21 mouse cellular contexts compared by ENCODE assay signal in the genomic region with DNA sequence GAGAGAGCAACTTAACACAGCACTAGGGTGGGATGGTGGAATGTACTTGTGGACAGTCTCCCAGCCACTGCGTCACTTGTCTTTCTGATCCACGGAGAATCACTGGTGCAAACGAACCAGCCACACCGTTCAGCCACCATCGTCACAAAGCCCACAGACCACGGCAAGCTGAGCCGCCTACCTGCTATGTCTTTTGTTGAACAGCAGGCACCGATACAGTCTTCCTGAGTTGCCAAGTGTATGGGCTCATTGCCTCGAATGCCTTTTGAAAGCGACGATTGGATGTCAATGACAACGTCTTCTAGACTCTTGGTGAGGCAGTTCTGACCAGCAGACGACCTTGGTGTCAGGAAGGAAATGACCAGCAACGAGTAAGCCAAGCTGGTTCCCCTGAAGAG. TPM values are rescaled to one million over a fixed set of nuclear protein-coding genes. Genes with fewer than 3 reads are reported as not detected.
DNase-seq lines count a peak whose midpoint lies in the region; ATAC-seq and TF ChIP-seq lines count a peak whose summit lies in the region.
"Had no signal": no experiment of that assay in that cellular context is flagged by ENCODE, and none has a peak within 500 bp of the region (broad histone marks: within the 10 kb centered on the region; RNA-seq: fewer than 3 reads in every experiment).

No protein-coding gene starts in this region.

- no peak for TF ChIP-seq CTCF in layer of hippocampus, adult 2 months (conservative IDR thresholded peaks at IDR 0.05)

- ATAC-seq in midbrain, embryonic 13.5 days, result no peak
- ATAC-seq: CD4-positive, CD25-positive, alpha-beta regulatory T cell, adult 4 months; forebrain, embryonic 14.5 days; intestine, embryonic 15.5 days; midbrain, embryonic 16.5 days had no signal

- H3K4me1 ChIP-seq in midbrain, embryonic 13.5 days (replicated peaks), result no peaks in the 10 kb centered on the region
- H3K4me1 ChIP-seq: embryonic facial prominence, embryonic 13.5 days; hindbrain, embryonic 15.5 days; intestine, embryonic 15.5 days; lung, embryonic 15.5 days; neural tube, embryonic 15.5 days had no signal

- no peak overlapping the region for H3K4me2 ChIP-seq in midbrain, embryonic 13.5 days (replicated peaks)
- H3K4me2 ChIP-seq: embryonic facial prominence, embryonic 13.5 days; heart, embryonic 13.5 days; hindbrain, embryonic 15.5 days; intestine, embryonic 15.5 days; lung, embryonic 15.5 days; neural tube, embryonic 15.5 days had no signal

- peak overlapping the region; percentile 67 for H3K27ac ChIP-seq in layer of hippocampus, adult 2 months
- H3K27ac ChIP-seq in midbrain, embryonic 13.5 days, result no peak overlapping the region
- H3K27ac ChIP-seq: embryonic facial prominence, embryonic 13.5 days; gastrocnemius, adult 2 months; heart, embryonic 13.5 days; hindbrain, embryonic 15.5 days; intestine, embryonic 15.5 days; liver, embryonic 14.5 days; lung, embryonic 15.5 days; neural tube, embryonic 15.5 days; stomach, postnatal 0 days had no signal

- no peaks in the 10 kb centered on the region for H3K36me3 ChIP-seq in midbrain, embryonic 13.5 days
- H3K36me3 ChIP-seq: embryonic facial prominence, embryonic 13.5 days; hindbrain, embryonic 15.5 days; intestine, embryonic 15.5 days; lung, embryonic 15.5 days; neural tube, embryonic 15.5 days had no signal

- no peak overlapping the region for H3K9ac ChIP-seq in midbrain, embryonic 13.5 days (replicated peaks)
- H3K9ac ChIP-seq: embryonic facial prominence, embryonic 13.5 days; heart, embryonic 13.5 days; hindbrain, embryonic 15.5 days; intestine, embryonic 15.5 days; liver, embryonic 14.5 days; lung, embryonic 15.5 days; neural tube, embryonic 15.5 days had no signal

- WGBS in midbrain, embryonic 13.5 days, result 84% methylated on average over 14 of the region's 14 CpGs

- no peaks in the 10 kb centered on the region for H3K9me3 ChIP-seq in midbrain, embryonic 13.5 days
- H3K9me3 ChIP-seq: embryonic facial prominence, embryonic 13.5 days; heart, embryonic 13.5 days; hindbrain, embryonic 15.5 days; intestine, embryonic 15.5 days; lung, embryonic 15.5 days; neural tube, embryonic 15.5 days had no signal

- H3K4me3 ChIP-seq in layer of hippocampus, adult 2 months, result no peak overlapping the region; the same call in 1 of the 2 replicates
- no peak overlapping the region for H3K4me3 ChIP-seq in midbrain, embryonic 13.5 days (replicated peaks)
- H3K4me3 ChIP-seq: embryonic facial prominence, embryonic 13.5 days; gastrocnemius, adult 2 months; heart, embryonic 13.5 days; hindbrain, embryonic 15.5 days; intestine, embryonic 15.5 days; lung, embryonic 15.5 days; neural tube, embryonic 15.5 days had no signal

- no peaks in the 10 kb centered on the region for H3K27me3 ChIP-seq in midbrain, embryonic 13.5 days
- H3K27me3 ChIP-seq: embryonic facial prominence, embryonic 13.5 days; heart, embryonic 13.5 days; hindbrain, embryonic 15.5 days; intestine, embryonic 15.5 days; lung, embryonic 15.5 days; neural tube, embryonic 15.5 days had no signal

- no peak for DNase-seq in layer of hippocampus, adult 2 months (ENCODE audit: low spot score in 2 of 2)
- no peak for DNase-seq in layer of hippocampus, postnatal 36 days
- peak; percentile 50 to 59 for DNase-seq in right cerebral cortex, adult 2 months (ENCODE audit: low spot score in 2 of 2)
- no peak for DNase-seq in right cerebral cortex, postnatal 4 days
- peak; percentile 33 for DNase-seq in R1 (ENCODE audit: low read depth, low spot score)
- no peak for DNase-seq in heart, postnatal 14 days
- DNase-seq: cerebellum, adult 9-11 months; heart, adult 11 months had no signal

- intact Hi-C loops in heart, postnatal 14 days (cut with DNase I), result no loop called here

RNA-seq across cellular contexts. Expression of a gene that starts 10.7 kb away (rescaled TPM):
- 1 to 10 TPM; 9.1 TPM for total RNA-seq in layer of hippocampus, adult 2 months (2021)
- 1 to 10 TPM; 8.0 to 8.1 TPM for total RNA-seq in layer of hippocampus, postnatal 36 days (2021)
- 1 to 10 TPM; 5.5 to 7.4 TPM for total RNA-seq in heart, postnatal 14 days (2021)
- 0.92 and 1.1 TPM in 2 replicates for polyA plus RNA-seq in midbrain, embryonic 13.5 days (2015; fragmentation: Nextera tagmentation; extraction: Ambion mirVana)

RNA-seq across cellular contexts. Expression of a gene that starts 17.8 kb away (rescaled TPM):
- total RNA-seq in layer of hippocampus, adult 2 months (2021), result 10 to 100 TPM; 36.3 to 40.7 TPM
- 10 to 100 TPM; 37.2 to 40.1 TPM for total RNA-seq in layer of hippocampus, postnatal 36 days (2021)
- total RNA-seq in heart, postnatal 14 days (2021), result 1 to 10 TPM; 9.1 to 9.9 TPM
- 46.9 and 48.6 TPM in 2 replicates for polyA plus RNA-seq in midbrain, embryonic 13.5 days (2015; fragmentation: Nextera tagmentation; extraction: Ambion mirVana)

RNA-seq across cellular contexts. Expression of a gene that starts 54.8 kb away (rescaled TPM):
- total RNA-seq in layer of hippocampus, adult 2 months (2021), result 10 to 100 TPM; 49.2 to 54.5 TPM
- 10 to 100 TPM; 50.5 to 54.8 TPM for total RNA-seq in layer of hippocampus, postnatal 36 days (2021)
- total RNA-seq in heart, postnatal 14 days (2021), result 10 to 100 TPM; 56.1 to 62.8 TPM
- 23.6 and 24.3 TPM in 2 replicates for polyA plus RNA-seq in midbrain, embryonic 13.5 days (2015; fragmentation: Nextera tagmentation; extraction: Ambion mirVana)

Comparison
In these comparisons a context has a peak if more than half of its experiments do, and no peak if none do; other contexts are left out.
1. DNase-seq: peak in right cerebral cortex, adult 2 months (2 of 2) and R1 (single experiment); none in layer of hippocampus, adult 2 months (0 of 2), layer of hippocampus, postnatal 36 days (0 of 2), right cerebral cortex, postnatal 4 days (single experiment) and heart, postnatal 14 days (0 of 2).